Mouse (Mus musculus) embryonic facial prominence, embryonic 14.5 days (tissue): ENCODE measurements around the gene Sox1. TPM values are rescaled to one million over a fixed set of nuclear protein-coding genes. Genes with fewer than 3 reads are reported as not detected.

Experiments used
- ATAC-seq: fragments of 200-750 bp; cut with Nextera tagmentation; 2 replicates; pipeline ENCODE4 v1.8.0; 2017; ENCODE audit warnings: low read depth, moderate number of reproducible peaks, moderate TSS enrichment
- DNase-seq: peaks from one replicate; pipeline ENCODE4 v3.0.0-alpha.2; 2015; ENCODE audit warnings: low spot score
- H3K27ac ChIP-seq: fragments of 300-500 bp; sonication (generic); replicated peaks from 2 replicates; pipeline ENCODE4 v1.5.1; 2014; ENCODE audit warnings: low read depth, mild to moderate bottlenecking, low read length, moderate library complexity
- H3K27me3 ChIP-seq: fragments of 300-500 bp; sonication (generic); replicated peaks from 2 replicates; pipeline ENCODE4 v1.6.1; 2014; ENCODE audit warnings: low read length; ENCODE audit not compliant: control insufficient read depth, insufficient read depth
- H3K36me3 ChIP-seq: fragments of 300-500 bp; sonication (generic); 2 replicates; pipeline ENCODE4 v1.6.1; 2014; ENCODE audit warnings: low read length, mixed read lengths; ENCODE audit not compliant: control insufficient read depth, insufficient read depth
- H3K4me1 ChIP-seq: fragments of 300-500 bp; sonication (generic); 2 replicates; pipeline ENCODE4 v1.6.1; 2014; ENCODE audit warnings: antibody characterized with exemption, low read length; ENCODE audit not compliant: control insufficient read depth, insufficient read depth
- H3K4me2 ChIP-seq: fragments of 300-500 bp; sonication (generic); 2 replicates; pipeline ENCODE4 v1.6.1; 2014; ENCODE audit warnings: low read depth, mild to moderate bottlenecking, low read length, moderate library complexity, mixed read lengths
- H3K4me3 ChIP-seq: fragments of 300-500 bp; sonication (generic); 2 replicates; pipeline ENCODE4 v1.5.1; 2014; ENCODE audit warnings: low read depth, mild to moderate bottlenecking, low read length
- H3K9ac ChIP-seq: fragments of 300-500 bp; sonication (generic); 2 replicates; pipeline ENCODE4 v1.6.1; 2014; ENCODE audit warnings: low read depth, mild to moderate bottlenecking, low read length, moderate library complexity, mixed read lengths
- H3K9me3 ChIP-seq: fragments of 300-500 bp; sonication (generic); 2 replicates; pipeline ENCODE4 v1.6.1; 2016; ENCODE audit warnings: low read length; ENCODE audit not compliant: control insufficient read depth
- WGBS: fragments of 180-500 bp; shearing (Covaris S2); extraction: QIAGEN DNeasy Blood & Tissue Kit; methylation state at CpG from one replicate; pipeline ENCODE4 v1.1.7; 2014; 5-methylcytosine and 5-hydroxymethylcytosine counted together
- polyA plus RNA-seq: library from polyadenylated mRNA; unstranded; fragments of >200 nt; fragmentation: Nextera tagmentation; extraction: Ambion mirVana; gene quantifications from 2 replicates; pipeline ENCODE4 v1.2.1, GENCODE M21; 2014

Gene Sox1
- polyA plus RNA-seq, 1 experiment from 2014 or later, result not detected

- 2% methylated on average over 33 of the region's 35 CpGs for WGBS
- Histone ChIP-seq H3K27me3 (peaks cover 99% of the 10 kb centered on the region), H3K4me3 (peak overlapping the region; percentile 9; the same call in 1 of the 2 replicates), H3K9me3 (no peaks in the 10 kb centered on the region), H3K36me3 (no peaks in the 10 kb centered on the region), H3K4me1 (no peaks in the 10 kb centered on the region), H3K4me2 (peak overlapping the region; percentile 24; the same call in 1 of the 2 replicates), H3K9ac (no peak overlapping the region), H3K27ac (no peak overlapping the region)
- no peak for DNase-seq
- ATAC-seq, result no peak
Measured at GRCm38 (mm10) chr8:12401391-12402270, 6.5 kb downstream of the Sox1 start.

- no peaks in the 10 kb centered on the region for H3K4me1 ChIP-seq
- no peak overlapping the region for H3K4me3 ChIP-seq
- no peak for ATAC-seq
- no peak overlapping the region for H3K27ac ChIP-seq
- peaks cover 96% of the 10 kb centered on the region for H3K27me3 ChIP-seq
- no peaks in the 10 kb centered on the region for H3K36me3 ChIP-seq
- H3K4me2 ChIP-seq, result no peak overlapping the region
- DNase-seq, result no peak
- H3K9me3 ChIP-seq, result no peaks in the 10 kb centered on the region
- 4% methylated on average over 9 of the region's 9 CpGs for WGBS
- H3K9ac ChIP-seq, result no peak overlapping the region
Measured at GRCm38 (mm10) chr8:12402709-12403108, 7.6 kb downstream of the Sox1 start.

- H3K9ac ChIP-seq, result no peak overlapping the region
- no peak overlapping the region for H3K27ac ChIP-seq
- H3K4me3 ChIP-seq, result no peak overlapping the region
- H3K4me2 ChIP-seq, result no peak overlapping the region
- ATAC-seq, result no peak
- DNase-seq, result no peak
- 0 out of 2 replicates have a peak, but pooled peaks cover 4% of the 10 kb centered on the region for H3K9me3 ChIP-seq
- H3K36me3 ChIP-seq, result no peaks in the 10 kb centered on the region
- no peaks in the 10 kb centered on the region for H3K4me1 ChIP-seq
- WGBS, result 19% methylated on average over 10 of the region's 10 CpGs
- H3K27me3 ChIP-seq, result peaks cover 79% of the 10 kb centered on the region
Measured at GRCm38 (mm10) chr8:12408020-12408419, 12.9 kb downstream of the Sox1 start.

- Histone ChIP-seq H3K4me3 (no peak overlapping the region), H3K4me1 (no peaks in the 10 kb centered on the region), H3K9ac (no peak overlapping the region), H3K36me3 (no peaks in the 10 kb centered on the region), H3K4me2 (no peak overlapping the region), H3K9me3 (0 out of 2 replicates have a peak, but pooled peaks cover 4% of the 10 kb centered on the region), H3K27me3 (peaks cover 75% of the 10 kb centered on the region), H3K27ac (no peak overlapping the region)
- WGBS, result 50% methylated on average over 3 of the region's 3 CpGs
- DNase-seq (no peak), ATAC-seq (no peak)
Measured at GRCm38 (mm10) chr8:12409976-12410375, 14.9 kb downstream of the Sox1 start.

- no peak overlapping the region for H3K4me2 ChIP-seq
- H3K4me3 ChIP-seq, result no peak overlapping the region
- no peak overlapping the region for H3K9ac ChIP-seq
- 78% methylated on average over 2 of the region's 2 CpGs for WGBS
- no peaks in the 10 kb centered on the region for H3K4me1 ChIP-seq
- peaks cover 24% of the 10 kb centered on the region for H3K27me3 ChIP-seq
- DNase-seq (no peak), ATAC-seq (no peak)
- no peaks in the 10 kb centered on the region for H3K9me3 ChIP-seq
- no peaks in the 10 kb centered on the region for H3K36me3 ChIP-seq
- no peak overlapping the region for H3K27ac ChIP-seq
Measured at GRCm38 (mm10) chr8:12417056-12417455, 22.0 kb downstream of the Sox1 start.

- ATAC-seq (no peak), DNase-seq (no peak)
- H3K36me3 ChIP-seq, result no peaks in the 10 kb centered on the region
- H3K27me3 ChIP-seq, result peaks cover 17% of the 10 kb centered on the region
- no peak overlapping the region for H3K4me3 ChIP-seq
- no peak overlapping the region for H3K27ac ChIP-seq
- 78% methylated on average over 2 of the region's 2 CpGs for WGBS
- H3K4me1 ChIP-seq, result no peaks in the 10 kb centered on the region
- H3K4me2 ChIP-seq, result no peak overlapping the region
- no peak overlapping the region for H3K9ac ChIP-seq
- H3K9me3 ChIP-seq, result no peaks in the 10 kb centered on the region
Measured at GRCm38 (mm10) chr8:12420537-12420936, 25.4 kb downstream of the Sox1 start.

- DNase-seq (no peak), ATAC-seq (no peak)
- Histone ChIP-seq H3K27ac (no peak overlapping the region), H3K4me1 (no peaks in the 10 kb centered on the region), H3K4me3 (no peak overlapping the region), H3K9me3 (peaks cover 4% of the 10 kb centered on the region; the same call in 1 of the 2 replicates), H3K9ac (no peak overlapping the region), H3K27me3 (peaks cover 66% of the 10 kb centered on the region), H3K4me2 (no peak overlapping the region), H3K36me3 (no peaks in the 10 kb centered on the region)
- WGBS, result 85% methylated on average over 8 of the region's 8 CpGs
Measured at GRCm38 (mm10) chr8:12425906-12426305, 30.8 kb downstream of the Sox1 start.

- Histone ChIP-seq H3K4me2 (no peak overlapping the region), H3K4me1 (no peaks in the 10 kb centered on the region), H3K9me3 (peaks cover 4% of the 10 kb centered on the region; the same call in 1 of the 2 replicates), H3K27ac (no peak overlapping the region), H3K4me3 (no peak overlapping the region), H3K27me3 (peaks cover 81% of the 10 kb centered on the region), H3K9ac (no peak overlapping the region), H3K36me3 (no peaks in the 10 kb centered on the region)
- ATAC-seq, result no peak
- WGBS, result 79% methylated on average over 9 of the region's 9 CpGs
- no peak for DNase-seq
Measured at GRCm38 (mm10) chr8:12427346-12427745, 32.3 kb downstream of the Sox1 start.
